Mouse (Mus musculus) hindbrain, postnatal 0 days (tissue): ENCODE results near the gene Adgrf4. TPM values are rescaled to one million over a fixed set of nuclear protein-coding genes. Genes with fewer than 3 reads are reported as not detected.

Experiments
- ATAC-seq: fragments of 200-750 bp; cut with Nextera tagmentation; 2 replicates; pipeline ENCODE4 v1.8.0; 2017; ENCODE audit warnings: mild to moderate bottlenecking, moderate TSS enrichment, moderate library complexity
- DNase-seq: peaks from one replicate; pipeline ENCODE4 v3.0.0-alpha.2; 2015; ENCODE audit warnings: low spot score
- H3K27ac ChIP-seq: fragments of 300-500 bp; sonication (generic); 2 replicates; pipeline ENCODE4 v1.5.1; 2014; ENCODE audit warnings: mild to moderate bottlenecking
- H3K27me3 ChIP-seq: fragments of 300-500 bp; sonication (generic); 2 replicates; pipeline ENCODE4 v1.6.1; 2014; ENCODE audit warnings: low read length, mixed read lengths; ENCODE audit not compliant: insufficient read depth
- H3K36me3 ChIP-seq: fragments of 300-500 bp; sonication (generic); 2 replicates; pipeline ENCODE4 v1.6.1; 2014; ENCODE audit warnings: low read length, mixed read lengths; ENCODE audit not compliant: insufficient read depth
- H3K4me1 ChIP-seq: fragments of 300-500 bp; sonication (generic); 2 replicates; pipeline ENCODE4 v1.6.1; 2014; ENCODE audit warnings: antibody characterized with exemption, low read length, mixed read lengths; ENCODE audit not compliant: insufficient read depth
- H3K4me2 ChIP-seq: fragments of 300-500 bp; sonication (generic); 2 replicates; pipeline ENCODE4 v1.6.1; 2014; ENCODE audit warnings: low read depth, mild to moderate bottlenecking, low read length, moderate library complexity, mixed read lengths
- H3K4me3 ChIP-seq: fragments of 300-500 bp; sonication (generic); 2 replicates; pipeline ENCODE4 v1.5.1; 2014; ENCODE audit warnings: low read length
- H3K9ac ChIP-seq: fragments of 300-500 bp; sonication (generic); replicated peaks from 2 replicates; pipeline ENCODE4 v1.6.1; 2014; ENCODE audit warnings: mild to moderate bottlenecking, low read length, moderate library complexity, mixed read lengths
- H3K9me3 ChIP-seq: fragments of 300-500 bp; sonication (generic); 2 replicates; pipeline ENCODE4 v1.6.1; 2016; ENCODE audit warnings: low read length, mixed read lengths
- CTCF ChIP-seq: IDR thresholded peaks from 2 replicates; pipeline ENCODE4 v1.5.1; 2016; ENCODE audit warnings: antibody characterized with exemption, control low read depth, low read depth
- WGBS: fragments of 180-500 bp; shearing (Covaris S2); extraction: QIAGEN DNeasy Blood & Tissue Kit; methylation state at CpG from one replicate; pipeline ENCODE4 v1.1.7; 2014; 5-methylcytosine and 5-hydroxymethylcytosine counted together
- polyA plus RNA-seq: library from polyadenylated mRNA; unstranded; fragments of >200 nt; fragmentation: Nextera tagmentation; extraction: Ambion mirVana; gene quantifications from 2 replicates; pipeline ENCODE4 v1.2.1, GENCODE M21; 2015
- total RNA-seq: library from RNA; depleted of rRNA; stranded (reverse); fragments of >200 nt; gene quantifications from 2 replicates; pipeline ENCODE4 v1.2.3, GENCODE M21; 2014; rRNA removed

Gene Adgrf4
- total and polyA plus RNA-seq, 2 experiments from 2014 or later: 0.21 to 0.78 TPM

GRCm38 (mm10) chr17:42611295-42611694 is 80.8 kb downstream of the Adgrf4 start, which contains the start of gene Opn5:
TSS of gene Opn5 (minus strand) at chr17:42611395.
- TF ChIP-seq CTCF: no peak
- no peak within 1 kb of the TSS for H3K9ac ChIP-seq
- H3K27me3 ChIP-seq: no peaks in the 10 kb centered on the region
- H3K36me3 ChIP-seq: no peaks in the 10 kb centered on the region
- no peak for DNase-seq
- H3K27ac ChIP-seq: no peak within 1 kb of the TSS
- no peak for ATAC-seq
- 88% methylated on average over 8 of the region's 8 CpGs for WGBS
- no peaks in the 10 kb centered on the region for H3K4me1 ChIP-seq
- H3K9me3 ChIP-seq: no peaks in the 10 kb centered on the region
- H3K4me3 ChIP-seq: no peak within 1 kb of the TSS
- no peak within 1 kb of the TSS for H3K4me2 ChIP-seq

DNA sequence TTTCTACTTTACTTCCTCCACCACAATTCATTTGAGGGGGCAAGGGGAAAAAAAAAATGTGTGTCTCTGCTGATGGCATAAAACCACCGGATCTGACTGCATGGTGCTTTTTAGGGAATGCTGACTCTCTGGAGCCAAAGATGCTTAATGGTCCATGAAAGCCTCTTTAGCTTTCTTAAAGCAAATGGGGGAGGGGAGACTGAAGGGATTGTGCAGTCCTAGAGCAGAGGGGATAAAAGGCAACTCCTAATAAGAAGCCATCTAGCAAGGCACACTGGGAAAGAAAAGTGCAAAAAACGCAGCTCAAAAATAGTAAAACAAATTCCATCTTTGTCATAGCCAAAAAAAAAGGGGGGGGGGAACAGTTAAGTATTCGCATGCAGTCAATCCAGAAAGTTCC is 83.8 kb downstream of the Adgrf4 start:
- H3K4me1 ChIP-seq: no peaks in the 10 kb centered on the region
- H3K9ac ChIP-seq: no peak overlapping the region
- H3K4me3 ChIP-seq: no peak overlapping the region
- ATAC-seq (no peak), DNase-seq (peak; percentile 23)
- H3K36me3 ChIP-seq: no peaks in the 10 kb centered on the region
- no peaks in the 10 kb centered on the region for H3K9me3 ChIP-seq
- TF ChIP-seq CTCF: no peak
- H3K27ac ChIP-seq: no peak overlapping the region
- H3K4me2 ChIP-seq: no peak overlapping the region
- no peaks in the 10 kb centered on the region for H3K27me3 ChIP-seq
- WGBS: 27% methylated on average over 3 of the region's 3 CpGs

Other genes starting within 250 kb of the Adgrf4 start
- gene Opn5, start 80.9 kb downstream of the Adgrf4 start, total RNA-seq: 0.11 TPM in 1 of 2 replicates, not detected in the other
- 0.11 TPM in 1 of 2 replicates, not detected in the other for gene Opn5, start 80.9 kb downstream of the Adgrf4 start, polyA plus RNA-seq
- 0.21 and 0.97 TPM in 2 replicates for gene Adgrf2, start 49.9 kb upstream of the Adgrf4 start, total RNA-seq
- gene Adgrf2, start 49.9 kb upstream of the Adgrf4 start, polyA plus RNA-seq: 0.05 TPM in 1 of 2 replicates, not detected in the other
- gene Cd2ap, start 184.4 kb upstream of the Adgrf4 start, total RNA-seq: 10.8 and 12.3 TPM in 2 replicates
- 7.9 and 8.1 TPM in 2 replicates for gene Cd2ap, start 184.4 kb upstream of the Adgrf4 start, polyA plus RNA-seq